Mouse (Mus musculus): ENCODE data around the gene Bub1b. TPM values are rescaled to one million over a fixed set of nuclear protein-coding genes. Genes with fewer than 3 reads are reported as not detected.

Gene Bub1b
- polyA plus RNA-seq, 1 experiment from 2014 or later, result 19.7 TPM

- H3K4me1 ChIP-seq (ENCODE audit: control insufficient read depth, insufficient read depth, low read length), result 0 out of 2 replicates have a peak, but pooled peaks cover 15% of the 10 kb centered on the region
- H3K9me3 ChIP-seq (ENCODE audit: control insufficient read depth, low read length), result no peaks in the 10 kb centered on the region
- no peak overlapping the region for H3K4me3 ChIP-seq (replicated peaks; ENCODE audit: low read depth, low read length)
- H3K9ac ChIP-seq (replicated peaks; ENCODE audit: low read length), result no peak overlapping the region; the same call in 1 of the 2 replicates
- no peaks in the 10 kb centered on the region for H3K36me3 ChIP-seq (ENCODE audit: control insufficient read depth, insufficient read depth, low read length)
- H3K4me2 ChIP-seq (ENCODE audit: low read length), result no peak overlapping the region
- DNase-seq, result peak; percentile 66
- H3K27me3 ChIP-seq (ENCODE audit: control insufficient read depth, insufficient read depth, low read length), result no peaks in the 10 kb centered on the region
- ATAC-seq (ENCODE audit: low FRiP score, low TSS enrichment), result peak; percentile 46; the same call in 1 of the 2 replicates
- H3K27ac ChIP-seq (replicated peaks; ENCODE audit: low read depth, low read length), result peak overlapping the region; percentile 64
- WGBS, result 12% methylated on average over 3 of the region's 3 CpGs
Observed at GRCm38 (mm10) chr2:118656688-118657281, 58.8 kb downstream of the Bub1b start.

GRCm38 (mm10) chr2:118658457-118658856, 60.4 kb downstream of the Bub1b start:
- Histone ChIP-seq H3K36me3 (ENCODE audit: control insufficient read depth, insufficient read depth, low read length) (no peaks in the 10 kb centered on the region), H3K9me3 (ENCODE audit: control insufficient read depth, low read length) (no peaks in the 10 kb centered on the region), H3K4me1 (ENCODE audit: control insufficient read depth, insufficient read depth, low read length) (peaks cover 23% of the 10 kb centered on the region; the same call in 1 of the 2 replicates), H3K4me3 (replicated peaks; ENCODE audit: low read depth, low read length) (no peak overlapping the region), H3K9ac (replicated peaks; ENCODE audit: low read length) (no peak overlapping the region), H3K27me3 (ENCODE audit: control insufficient read depth, insufficient read depth, low read length) (no peaks in the 10 kb centered on the region), H3K27ac (replicated peaks; ENCODE audit: low read depth, low read length) (no peak overlapping the region), H3K4me2 (ENCODE audit: low read length) (no peak overlapping the region)
- 55% methylated on average over 4 of the region's 4 CpGs for WGBS
- DNase-seq (no peak), ATAC-seq (ENCODE audit: low FRiP score, low TSS enrichment) (no peak)

GRCm38 (mm10) chr2:118659077-118659476, 61.1 kb downstream of the Bub1b start:
- Histone ChIP-seq H3K36me3 (ENCODE audit: control insufficient read depth, insufficient read depth, low read length) (no peaks in the 10 kb centered on the region), H3K4me1 (ENCODE audit: control insufficient read depth, insufficient read depth, low read length) (peaks cover 26% of the 10 kb centered on the region), H3K4me3 (replicated peaks; ENCODE audit: low read depth, low read length) (no peak overlapping the region), H3K4me2 (ENCODE audit: low read length) (no peak overlapping the region), H3K27me3 (ENCODE audit: control insufficient read depth, insufficient read depth, low read length) (no peaks in the 10 kb centered on the region), H3K9ac (replicated peaks; ENCODE audit: low read length) (no peak overlapping the region), H3K9me3 (ENCODE audit: control insufficient read depth, low read length) (no peaks in the 10 kb centered on the region), H3K27ac (replicated peaks; ENCODE audit: low read depth, low read length) (no peak overlapping the region)
- no peak for DNase-seq
- 88% methylated on average over 1 of the region's 1 CpGs for WGBS
- no peak for ATAC-seq (ENCODE audit: low FRiP score, low TSS enrichment)

GRCm38 (mm10) chr2:118659493-118659892, 61.5 kb downstream of the Bub1b start:
- Histone ChIP-seq H3K27me3 (ENCODE audit: control insufficient read depth, insufficient read depth, low read length) (no peaks in the 10 kb centered on the region), H3K9ac (replicated peaks; ENCODE audit: low read length) (0 out of 2 replicates have a peak overlapping the region, but pooled peaks have one; percentile 1), H3K4me2 (ENCODE audit: low read length) (peak overlapping the region; percentile 60), H3K27ac (replicated peaks; ENCODE audit: low read depth, low read length) (peak overlapping the region; percentile 81), H3K36me3 (ENCODE audit: control insufficient read depth, insufficient read depth, low read length) (no peaks in the 10 kb centered on the region), H3K4me3 (replicated peaks; ENCODE audit: low read depth, low read length) (no peak overlapping the region), H3K9me3 (ENCODE audit: control insufficient read depth, low read length) (no peaks in the 10 kb centered on the region), H3K4me1 (ENCODE audit: control insufficient read depth, insufficient read depth, low read length) (peaks cover 29% of the 10 kb centered on the region)
- DNase-seq, result no peak
- WGBS, result 89% methylated on average over 12 of the region's 12 CpGs
- ATAC-seq (ENCODE audit: low FRiP score, low TSS enrichment), result no peak

GRCm38 (mm10) chr2:118659998-118660452, 62.0 kb downstream of the Bub1b start:
- H3K4me1 ChIP-seq (ENCODE audit: control insufficient read depth, insufficient read depth, low read length), result peaks cover 31% of the 10 kb centered on the region
- peak overlapping the region; percentile 81 for H3K27ac ChIP-seq (replicated peaks; ENCODE audit: low read depth, low read length)
- H3K9ac ChIP-seq (replicated peaks; ENCODE audit: low read length), result peak overlapping the region; percentile 56
- H3K9me3 ChIP-seq (ENCODE audit: control insufficient read depth, low read length), result no peaks in the 10 kb centered on the region
- no peaks in the 10 kb centered on the region for H3K36me3 ChIP-seq (ENCODE audit: control insufficient read depth, insufficient read depth, low read length)
- WGBS, result 0% methylated on average over 4 of the region's 4 CpGs
- H3K4me3 ChIP-seq (replicated peaks; ENCODE audit: low read depth, low read length), result peak overlapping the region; percentile 30
- peak; percentile 78 for ATAC-seq (ENCODE audit: low FRiP score, low TSS enrichment)
- H3K4me2 ChIP-seq (ENCODE audit: low read length), result peak overlapping the region; percentile 60
- peak; percentile 86 for DNase-seq
- no peaks in the 10 kb centered on the region for H3K27me3 ChIP-seq (ENCODE audit: control insufficient read depth, insufficient read depth, low read length)

GRCm38 (mm10) chr2:118661891-118662290, 63.9 kb downstream of the Bub1b start:
- DNase-seq, result no peak
- Histone ChIP-seq H3K4me1 (ENCODE audit: control insufficient read depth, insufficient read depth, low read length) (peaks cover 31% of the 10 kb centered on the region), H3K36me3 (ENCODE audit: control insufficient read depth, insufficient read depth, low read length) (no peaks in the 10 kb centered on the region), H3K9ac (replicated peaks; ENCODE audit: low read length) (no peak overlapping the region), H3K27me3 (ENCODE audit: control insufficient read depth, insufficient read depth, low read length) (no peaks in the 10 kb centered on the region), H3K4me2 (ENCODE audit: low read length) (no peak overlapping the region), H3K9me3 (ENCODE audit: control insufficient read depth, low read length) (no peaks in the 10 kb centered on the region), H3K27ac (replicated peaks; ENCODE audit: low read depth, low read length) (no peak overlapping the region; the same call in 1 of the 2 replicates), H3K4me3 (replicated peaks; ENCODE audit: low read depth, low read length) (no peak overlapping the region)
- WGBS, result 84% methylated on average over 9 of the region's 9 CpGs
- ATAC-seq (ENCODE audit: low FRiP score, low TSS enrichment), result no peak

- Histone ChIP-seq H3K4me2 (ENCODE audit: low read length) (peak within 1 kb of the TSS; percentile 88), H3K9me3 (ENCODE audit: control insufficient read depth, low read length) (no peaks in the 10 kb centered on the region), H3K4me3 (replicated peaks; ENCODE audit: low read depth, low read length) (peak within 1 kb of the TSS; percentile 53), H3K27me3 (ENCODE audit: control insufficient read depth, insufficient read depth, low read length) (no peaks in the 10 kb centered on the region), H3K27ac (replicated peaks; ENCODE audit: low read depth, low read length) (peak within 1 kb of the TSS; percentile 82), H3K36me3 (ENCODE audit: control insufficient read depth, insufficient read depth, low read length) (no peaks in the 10 kb centered on the region), H3K9ac (replicated peaks; ENCODE audit: low read length) (peak within 1 kb of the TSS; percentile 74), H3K4me1 (ENCODE audit: control insufficient read depth, insufficient read depth, low read length) (peaks cover 31% of the 10 kb centered on the region)
- WGBS, result 2% methylated on average over 37 of the region's 37 CpGs
- peak; percentile 77 for DNase-seq
- ATAC-seq (ENCODE audit: low FRiP score, low TSS enrichment), result peak; percentile 49
Observed at GRCm38 (mm10) chr2:118662902-118663803, 65.1 kb downstream of the Bub1b start, which contains the start of gene Pak6. Pak6 (plus strand) TSS chr2:118663303.

- peak; percentile 41 for DNase-seq
- H3K4me1 ChIP-seq (ENCODE audit: control insufficient read depth, insufficient read depth, low read length), result peaks cover 31% of the 10 kb centered on the region
- 46% methylated on average over 19 of the region's 19 CpGs for WGBS
Observed at GRCm38 (mm10) chr2:118663804-118664766, 66.1 kb downstream of the Bub1b start.

More at GRCm38 (mm10) chr2:118663804-118664766, 66.1 kb downstream of the Bub1b start:
- Histone ChIP-seq H3K27ac (replicated peaks; ENCODE audit: low read depth, low read length) (peak overlapping the region; percentile 82), H3K36me3 (ENCODE audit: control insufficient read depth, insufficient read depth, low read length) (no peaks in the 10 kb centered on the region), H3K4me3 (replicated peaks; ENCODE audit: low read depth, low read length) (peak overlapping the region; percentile 53), H3K9ac (replicated peaks; ENCODE audit: low read length) (peak overlapping the region; percentile 74), H3K27me3 (ENCODE audit: control insufficient read depth, insufficient read depth, low read length) (no peaks in the 10 kb centered on the region), H3K9me3 (ENCODE audit: control insufficient read depth, low read length) (no peaks in the 10 kb centered on the region), H3K4me2 (ENCODE audit: low read length) (peak overlapping the region; percentile 88)
- peak; percentile 49; the same call in 1 of the 2 replicates for ATAC-seq (ENCODE audit: low FRiP score, low TSS enrichment)
